Mouse (Mus musculus) MEL (cell line): Measurements from ENCODE around the gene Comtd1.

Source experiments
- CTCF ChIP-seq, 3 experiments: IDR thresholded peaks in 2 of 3; conservative IDR thresholded peaks in 1 of 3; 2 replicates each; pipeline ENCODE4 v1.5.1; 2011 to 2012; ENCODE audit warnings: low read length in 3 of 3, low read depth in 2 of 3, mild to moderate bottlenecking in 2 of 3, improper control_type of control experiment in 1 of 3, inconsistent platforms in 1 of 3, mixed read lengths in 1 of 3, moderate library complexity in 1 of 3; ENCODE audit not compliant: control insufficient read depth in 1 of 3, insufficient read depth in 1 of 3, poor library complexity in 1 of 3, severe bottlenecking in 1 of 3
- EP300 ChIP-seq, 2 experiments: IDR thresholded peaks; 2 replicates each; pipeline ENCODE4 v1.6.1; 2011; ENCODE audit warnings: improper control_type of control experiment in 2 of 2, low read length in 2 of 2, low read depth in 1 of 2, mild to moderate bottlenecking in 1 of 2
- ETS1 ChIP-seq: IDR thresholded peaks from 2 replicates; pipeline ENCODE4 v1.6.1; 2012; ENCODE audit warnings: low read depth, mild to moderate bottlenecking, inconsistent platforms, low read length, improper control_type of control experiment, moderate library complexity
- JUND ChIP-seq: IDR thresholded peaks from 2 replicates; pipeline ENCODE4 v1.6.1; 2011; ENCODE audit warnings: low read depth, mild to moderate bottlenecking, improper control_type of control experiment, low read length
- MAFK ChIP-seq: IDR thresholded peaks from 2 replicates; pipeline ENCODE4 v1.6.1; 2011; ENCODE audit warnings: low read depth, mild to moderate bottlenecking, low read length, improper control_type of control experiment, borderline replicate concordance
- MAX ChIP-seq: IDR thresholded peaks from 2 replicates; pipeline ENCODE4 v1.6.1; 2011; ENCODE audit warnings: low read length, improper control_type of control experiment
- POLR2AphosphoS2 ChIP-seq: IDR thresholded peaks from 2 replicates; pipeline ENCODE4 v1.6.1; 2011; ENCODE audit warnings: low read length, improper control_type of control experiment
- RCOR1 ChIP-seq: IDR thresholded peaks from 2 replicates; pipeline ENCODE4 v1.6.1; 2012; ENCODE audit warnings: low read depth, mild to moderate bottlenecking, inconsistent platforms, low read length, improper control_type of control experiment
- UBTF ChIP-seq: IDR thresholded peaks from 2 replicates; pipeline ENCODE4 v1.6.1; 2012; ENCODE audit warnings: low read depth, mild to moderate bottlenecking, inconsistent platforms, low read length, improper control_type of control experiment, moderate library complexity, borderline replicate concordance; ENCODE audit not compliant: insufficient read depth
- USF1 ChIP-seq: IDR thresholded peaks from 2 replicates; pipeline ENCODE4 v1.6.1; 2014; ENCODE audit warnings: low read depth, mild to moderate bottlenecking, inconsistent platforms, low read length, improper control_type of control experiment, moderate library complexity
- ZNF384 ChIP-seq: IDR thresholded peaks from 2 replicates; pipeline ENCODE4 v1.6.1; 2012; ENCODE audit warnings: low read depth, mild to moderate bottlenecking, inconsistent platforms, low read length, improper control_type of control experiment

- TF ChIP-seq ETS1 (no peak), JUND (no peak), USF1 (no peak), RCOR1 (no peak), UBTF (no peak), ZNF384 (no peak), MAFK (no peak), CTCF (IDR thresholded peaks at IDR 0.05 in 2 of 3, conservative IDR thresholded peaks at IDR 0.05 in 1 of 3; ENCODE audit: control insufficient read depth in 1 of 3, insufficient read depth in 1 of 3, low read depth in 2 of 3, low read length in 3 of 3, poor library complexity in 1 of 3, severe bottlenecking in 1 of 3) (no peak), MAX (no peak), POLR2AphosphoS2 (no peak), EP300 (IDR thresholded peaks at IDR 0.05; ENCODE audit: low read depth in 1 of 2, low read length in 2 of 2) (no peak)
These were observed 17.5 kb upstream of the Comtd1 start for GRCm38 (mm10) chr14:21866291-21866690.
